ENCODE assay signal across 8 mouse cellular contexts in genomic region chrX:150589696-150590095, GRCm38 (mm10). TPM values are rescaled to one million over a fixed set of nuclear protein-coding genes. Genes with fewer than 3 reads are reported as not detected.
DNase-seq lines count a peak whose midpoint lies in the region; ATAC-seq lines count a peak whose summit lies in the region.

Gene Apex2, minus strand, starts transcription at chrX:150589868.

- H3K36me3 ChIP-seq in intestine, embryonic 16.5 days (ENCODE audit: control insufficient read depth, insufficient read depth, low read length), result no peaks in the 10 kb centered on the region
- no peaks in the 10 kb centered on the region; the same call in 1 of the 2 replicates for H3K36me3 ChIP-seq in midbrain, embryonic 16.5 days (ENCODE audit: control insufficient read depth, insufficient read depth, low read length)

- no peaks in the 10 kb centered on the region for H3K9me3 ChIP-seq in intestine, embryonic 16.5 days (ENCODE audit: control insufficient read depth, low read length)
- no peaks in the 10 kb centered on the region for H3K9me3 ChIP-seq in midbrain, embryonic 16.5 days (replicated peaks; ENCODE audit: control insufficient read depth, low read length, poor library complexity, severe bottlenecking)

- H3K27ac ChIP-seq in intestine, embryonic 16.5 days (ENCODE audit: low read length), result no peak within 1 kb of the TSS
- H3K27ac ChIP-seq in midbrain, embryonic 16.5 days (ENCODE audit: low read length), result no peak within 1 kb of the TSS

- DNase-seq in gastrocnemius, adult 18-20 months (ENCODE audit: low spot score), result peak; percentile 21
- no peak for DNase-seq in gastrocnemius, postnatal 10 days
- DNase-seq in thymus, postnatal 0 days (ENCODE audit: low spot score), result no peak
- DNase-seq in thymus, postnatal 36 days, result no peak
- no peak for DNase-seq in cerebellum, adult 11 months
- DNase-seq in right cerebral cortex, postnatal 14 days, result no peak

- H3K4me3 ChIP-seq in intestine, embryonic 16.5 days (ENCODE audit: low read length), result peak within 1 kb of the TSS; percentile 60
- peak within 1 kb of the TSS; percentile 54 for H3K4me3 ChIP-seq in midbrain, embryonic 16.5 days (ENCODE audit: low read depth, low read length)

- no peak for ATAC-seq in intestine, embryonic 16.5 days
- ATAC-seq in midbrain, embryonic 16.5 days, result no peak

- peaks cover 3% of the 10 kb centered on the region; the same call in 1 of the 2 replicates for H3K4me1 ChIP-seq in intestine, embryonic 16.5 days (ENCODE audit: control insufficient read depth, insufficient read depth, low read length)
- peaks cover 2% of the 10 kb centered on the region; the same call in 1 of the 2 replicates for H3K4me1 ChIP-seq in midbrain, embryonic 16.5 days (ENCODE audit: control insufficient read depth, insufficient read depth, low read length)

- H3K4me2 ChIP-seq in intestine, embryonic 16.5 days (ENCODE audit: low read depth, low read length), result peak within 1 kb of the TSS; percentile 58; the same call in 1 of the 2 replicates
- peak within 1 kb of the TSS; percentile 63 for H3K4me2 ChIP-seq in midbrain, embryonic 16.5 days (ENCODE audit: low read length)

- 72% methylated on average over 5 of the region's 5 CpGs for WGBS in intestine, embryonic 16.5 days
- WGBS in midbrain, embryonic 16.5 days, result 83% methylated on average over 5 of the region's 5 CpGs

- H3K27me3 ChIP-seq in intestine, embryonic 16.5 days (replicated peaks; ENCODE audit: control insufficient read depth, insufficient read depth, low read length), result no peaks in the 10 kb centered on the region
- H3K27me3 ChIP-seq in midbrain, embryonic 16.5 days (ENCODE audit: control insufficient read depth, insufficient read depth, low read depth, low read length), result no peaks in the 10 kb centered on the region; the same call in 1 of the 2 replicates

- no peak within 1 kb of the TSS for H3K9ac ChIP-seq in intestine, embryonic 16.5 days (ENCODE audit: low read depth, low read length)
- H3K9ac ChIP-seq in midbrain, embryonic 16.5 days (ENCODE audit: low read depth, low read length), result no peak within 1 kb of the TSS

RNA-seq across cellular contexts. Expression of gene Apex2, which starts in this region (rescaled TPM):
- 1 to 10 TPM; 4.0 to 7.3 TPM for total RNA-seq in gastrocnemius, adult 18-20 months (2021)
- total RNA-seq in gastrocnemius, postnatal 10 days (2021), result 10 to 100 TPM in 1 of 2 experiments, 1 to 10 TPM in 1; 8.6 to 10.9 TPM
- polyA plus RNA-seq in thymus, postnatal 0 days (2015; fragmentation: Nextera tagmentation; extraction: Ambion mirVana), result 14.5 and 16.0 TPM in 2 replicates
- 13.9 and 14.8 TPM in 2 replicates for polyA plus RNA-seq in intestine, embryonic 16.5 days (2015; fragmentation: Nextera tagmentation; extraction: Ambion mirVana)
- polyA plus RNA-seq in midbrain, embryonic 16.5 days (2015; fragmentation: Nextera tagmentation; extraction: Ambion mirVana), result 17.3 and 17.6 TPM in 2 replicates
